Mouse (Mus musculus) adipose tissue, adult 10 weeks (tissue): ENCODE results near the gene Tsks. TPM values are rescaled to one million over a fixed set of nuclear protein-coding genes. Genes with fewer than 3 reads are reported as not detected.

Experiments
- polyA plus RNA-seq: library from polyadenylated mRNA; stranded (reverse); fragments of 350-450 nt; fragmentation: Illumina TruSeq; extraction: RNeasy Lipid Tissue Mini Kit (QIAGEN cat#74804); gene quantifications from one replicate; pipeline ENCODE4 v1.2.3, GENCODE M21; 2014; ENCODE audit warnings: low read depth, low replicate concordance

Tsks gene
- 12.6 TPM for polyA plus RNA-seq

GRCm38 (mm10) chr7:44942904-44943303 lies at the start of gene Tsks:
Tsks (plus strand) TSS chr7:44943204.

GRCm38 (mm10) chr7:44895593-44896434 lies 47.2 kb upstream of the Tsks start, which contains the start of gene Fuz:
Fuz (plus strand) TSS chr7:44896079.

GRCm38 (mm10) chr7:44929204-44930151 lies 13.5 kb upstream of the Tsks start, which contains the start of gene Ap2a1:
Ap2a1 (minus strand) TSS chr7:44929496.

GRCm38 (mm10) chr7:44974383-44975116 lies 31.5 kb downstream of the Tsks start, which contains the start of gene Cpt1c:
Cpt1c (minus strand) TSS chr7:44974851.

GRCm38 (mm10) chr7:44986192-44986878 lies 43.3 kb downstream of the Tsks start, which contains the start of gene Prmt1:
Prmt1 (minus strand) TSS chr7:44986568.

GRCm38 (mm10) chr7:44997231-44997939 lies 54.4 kb downstream of the Tsks start, which contains the start of gene Irf3:
Irf3 (plus strand) TSS chr7:44997648.

GRCm38 (mm10) chr7:44998501-44998955 lies 55.5 kb downstream of the Tsks start, which contains the start of gene Bcl2l12:
Bcl2l12 (minus strand) TSS chr7:44998712.

Other genes starting within 250 kb of the Tsks start
- gene Izumo2, start 234.5 kb upstream of the Tsks start, polyA plus RNA-seq: 5.2 TPM
- gene Vrk3, start 194.8 kb upstream of the Tsks start, polyA plus RNA-seq: 29.0 TPM
- 0.26 TPM for gene Zfp473, start 192.2 kb upstream of the Tsks start, polyA plus RNA-seq
- gene Nup62, start 127.1 kb upstream of the Tsks start, polyA plus RNA-seq: 20.1 TPM
- 3.5 TPM for gene Il4i1, start 126.8 kb upstream of the Tsks start, polyA plus RNA-seq
- gene Atf5, start 126.5 kb upstream of the Tsks start, polyA plus RNA-seq: 71.7 TPM
- 54.3 TPM for gene Akt1s1, start 94.2 kb upstream of the Tsks start, polyA plus RNA-seq
- gene Tbc1d17, start 94.1 kb upstream of the Tsks start, polyA plus RNA-seq: 65.2 TPM
- 30.0 TPM for gene Pnkp, start 86.1 kb upstream of the Tsks start, polyA plus RNA-seq
- 146 TPM for gene Ptov1, start 73.4 kb upstream of the Tsks start, polyA plus RNA-seq
- 66.0 TPM for gene Med25, start 50.5 kb upstream of the Tsks start, polyA plus RNA-seq
- gene Fuz, start 47.1 kb upstream of the Tsks start, polyA plus RNA-seq: 22.8 TPM
- 62.5 TPM for gene Ap2a1, start 13.7 kb upstream of the Tsks start, polyA plus RNA-seq
- gene Cpt1c, start 31.6 kb downstream of the Tsks start, polyA plus RNA-seq: 8.7 TPM
- 132 TPM for gene Prmt1, start 43.4 kb downstream of the Tsks start, polyA plus RNA-seq
- 87.2 TPM for gene Irf3, start 54.4 kb downstream of the Tsks start, polyA plus RNA-seq
- 18.5 TPM for gene Bcl2l12, start 55.5 kb downstream of the Tsks start, polyA plus RNA-seq
- 57.7 TPM for gene Scaf1, start 73.2 kb downstream of the Tsks start, polyA plus RNA-seq
- gene Rras, start 74.8 kb downstream of the Tsks start, polyA plus RNA-seq: 131 TPM
- gene Prr12, start 109.7 kb downstream of the Tsks start, polyA plus RNA-seq: 15.7 TPM
- gene Nosip, start 119.2 kb downstream of the Tsks start, polyA plus RNA-seq: 43.3 TPM
- gene Prrg2, start 119.5 kb downstream of the Tsks start, polyA plus RNA-seq: 40.3 TPM
- gene Rcn3, start 149.0 kb downstream of the Tsks start, polyA plus RNA-seq: 67.3 TPM
- 149 TPM for gene Fcgrt, start 160.6 kb downstream of the Tsks start, polyA plus RNA-seq
- gene Rps11, start 181.2 kb downstream of the Tsks start, polyA plus RNA-seq: 1,035 TPM
- gene Rpl13a, start 185.6 kb downstream of the Tsks start, polyA plus RNA-seq: 2,139 TPM
- gene Gm45713, start 193.0 kb downstream of the Tsks start, polyA plus RNA-seq: not detected
- 23.0 TPM for gene Flt3l, start 193.2 kb downstream of the Tsks start, polyA plus RNA-seq
- gene Pih1d1, start 211.1 kb downstream of the Tsks start, polyA plus RNA-seq: 44.6 TPM
- gene Aldh16a1, start 211.4 kb downstream of the Tsks start, polyA plus RNA-seq: 22.5 TPM
- gene Slc17a7, start 220.7 kb downstream of the Tsks start, polyA plus RNA-seq: 0.97 TPM
- gene Gfy, start 236.4 kb downstream of the Tsks start, polyA plus RNA-seq: not detected
- gene Pth2, start 237.8 kb downstream of the Tsks start, polyA plus RNA-seq: not detected